Mouse (Mus musculus): ENCODE measurements around the gene Rnf145. TPM values are rescaled to one million over a fixed set of nuclear protein-coding genes. Genes with fewer than 3 reads are reported as not detected.

Gene Rnf145
- 76.9 and 82.0 TPM in 2 replicates for polyA plus RNA-seq (2014; fragmentation: Nextera tagmentation; extraction: Ambion mirVana)

DNA sequence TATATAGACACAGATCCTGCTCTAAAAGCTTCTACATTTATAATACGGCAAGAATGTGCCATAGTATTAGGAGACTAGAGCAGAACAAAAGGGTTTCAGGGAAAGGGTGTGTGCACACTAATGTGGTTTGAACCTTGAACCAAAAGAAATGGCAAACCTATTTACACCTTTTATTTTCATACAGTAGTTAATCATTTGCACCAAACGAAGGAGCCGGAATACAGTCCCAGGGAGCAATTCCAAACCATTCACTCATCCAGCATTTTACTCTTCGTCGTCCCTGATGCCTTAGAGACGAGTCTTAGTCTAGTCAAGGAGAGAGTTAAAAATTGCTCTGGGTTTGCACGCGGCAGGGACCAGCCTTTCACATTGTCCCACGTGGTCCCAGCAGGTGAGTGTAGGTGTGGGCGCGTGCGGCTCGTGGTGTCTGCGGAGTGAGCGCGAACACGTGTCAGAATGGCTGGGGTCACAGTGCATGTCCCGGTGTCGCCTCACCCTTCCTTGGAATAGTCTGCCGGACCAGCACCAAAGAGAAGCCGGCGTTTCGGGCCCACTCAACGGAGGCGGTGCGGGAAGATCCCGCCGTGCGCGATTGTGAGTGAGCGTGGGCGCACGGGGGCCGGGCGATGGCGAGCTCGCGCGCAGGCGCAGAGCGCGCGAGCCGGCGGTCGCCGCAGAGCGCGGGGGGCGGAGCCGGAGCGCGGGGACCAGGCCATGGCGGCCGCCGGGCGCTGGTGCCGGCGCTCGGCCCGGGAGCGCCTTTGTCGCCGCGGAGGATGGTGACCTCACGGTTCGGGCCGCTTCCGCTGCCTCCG, at the start of gene Rnf145:
TSS of gene Rnf145 (plus strand) at position 684 of the 815 bp plus-strand sequence.
- 1% methylated on average over 55 of the region's 70 CpGs for WGBS
- Histone ChIP-seq H3K27me3 (ENCODE audit: control insufficient read depth, insufficient read depth, low read length) (no peaks in the 10 kb centered on the region), H3K4me1 (ENCODE audit: control insufficient read depth, insufficient read depth, low read length) (peaks cover 12% of the 10 kb centered on the region), H3K36me3 (ENCODE audit: control insufficient read depth, insufficient read depth, low read length) (no peaks in the 10 kb centered on the region), H3K4me3 (ENCODE audit: low read length) (peak within 1 kb of the TSS; percentile 93), H3K9ac (ENCODE audit: low read depth, low read length) (peak within 1 kb of the TSS; percentile 94), H3K9me3 (ENCODE audit: control insufficient read depth, low read length) (no peaks in the 10 kb centered on the region), H3K27ac (ENCODE audit: low read depth, low read length) (peak within 1 kb of the TSS; percentile 94), H3K4me2 (replicated peaks; ENCODE audit: low read depth, low read length) (peak within 1 kb of the TSS; percentile 82)
- ATAC-seq (ENCODE audit: low FRiP score, low TSS enrichment) = peak; percentile 90

DNA sequence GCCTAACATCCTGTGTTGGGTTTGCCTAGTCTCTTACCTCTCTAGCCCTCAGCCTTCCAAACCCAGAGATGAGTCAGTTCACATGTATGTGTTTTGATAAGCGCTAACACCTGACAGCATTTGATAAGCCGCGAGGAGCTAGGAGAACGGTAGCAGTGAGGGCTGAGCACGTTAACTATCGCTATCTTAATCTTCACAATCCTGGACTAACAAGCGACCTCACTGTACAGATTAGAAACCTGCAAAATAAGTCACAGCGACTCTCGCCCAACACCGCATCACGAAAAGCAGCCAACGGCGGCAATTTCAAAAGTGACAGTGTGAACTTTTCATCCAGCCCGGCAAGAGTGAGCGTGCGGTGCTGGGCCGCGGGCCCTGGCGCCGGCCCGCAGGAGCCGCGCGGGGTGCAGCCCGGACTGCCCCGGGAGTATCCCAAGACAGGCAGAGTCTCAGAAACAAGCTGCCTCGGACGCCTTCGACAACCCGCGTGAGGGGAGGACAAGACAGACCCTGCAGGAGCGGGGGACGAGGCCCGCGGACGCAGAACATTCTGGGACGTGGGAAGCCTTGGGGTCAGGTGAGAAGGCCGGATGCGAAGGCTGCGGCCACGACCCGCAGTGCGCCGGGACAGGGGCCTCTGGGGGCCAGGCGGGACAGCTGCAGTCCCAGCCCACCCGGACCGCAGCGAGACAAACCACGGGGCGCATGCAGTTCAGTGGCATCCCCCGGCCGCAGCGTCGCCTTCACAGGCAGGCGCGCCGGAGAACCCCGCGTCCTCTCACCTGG, 48.9 kb upstream of the Rnf145 start:
- peaks cover 13% of the 10 kb centered on the region; the same call in 1 of the 2 replicates for H3K4me1 ChIP-seq (ENCODE audit: control insufficient read depth, insufficient read depth, low read length)
- H3K4me2 ChIP-seq (replicated peaks; ENCODE audit: low read depth, low read length) = peak overlapping the region; percentile 58
- H3K27ac ChIP-seq (ENCODE audit: low read depth, low read length) = peak overlapping the region; percentile 84
- under 1% methylated on average over 53 of the region's 59 CpGs for WGBS
- H3K9me3 ChIP-seq (ENCODE audit: control insufficient read depth, low read length) = no peaks in the 10 kb centered on the region
- H3K4me3 ChIP-seq (ENCODE audit: low read length) = peak overlapping the region; percentile 92
- peak overlapping the region; percentile 93 for H3K9ac ChIP-seq (ENCODE audit: low read depth, low read length)
- no peaks in the 10 kb centered on the region for H3K27me3 ChIP-seq (ENCODE audit: control insufficient read depth, insufficient read depth, low read length)
- peak; percentile 82 for ATAC-seq (ENCODE audit: low FRiP score, low TSS enrichment)
- H3K36me3 ChIP-seq (ENCODE audit: control insufficient read depth, insufficient read depth, low read length) = peaks cover 4% of the 10 kb centered on the region; the same call in 1 of the 2 replicates

DNA sequence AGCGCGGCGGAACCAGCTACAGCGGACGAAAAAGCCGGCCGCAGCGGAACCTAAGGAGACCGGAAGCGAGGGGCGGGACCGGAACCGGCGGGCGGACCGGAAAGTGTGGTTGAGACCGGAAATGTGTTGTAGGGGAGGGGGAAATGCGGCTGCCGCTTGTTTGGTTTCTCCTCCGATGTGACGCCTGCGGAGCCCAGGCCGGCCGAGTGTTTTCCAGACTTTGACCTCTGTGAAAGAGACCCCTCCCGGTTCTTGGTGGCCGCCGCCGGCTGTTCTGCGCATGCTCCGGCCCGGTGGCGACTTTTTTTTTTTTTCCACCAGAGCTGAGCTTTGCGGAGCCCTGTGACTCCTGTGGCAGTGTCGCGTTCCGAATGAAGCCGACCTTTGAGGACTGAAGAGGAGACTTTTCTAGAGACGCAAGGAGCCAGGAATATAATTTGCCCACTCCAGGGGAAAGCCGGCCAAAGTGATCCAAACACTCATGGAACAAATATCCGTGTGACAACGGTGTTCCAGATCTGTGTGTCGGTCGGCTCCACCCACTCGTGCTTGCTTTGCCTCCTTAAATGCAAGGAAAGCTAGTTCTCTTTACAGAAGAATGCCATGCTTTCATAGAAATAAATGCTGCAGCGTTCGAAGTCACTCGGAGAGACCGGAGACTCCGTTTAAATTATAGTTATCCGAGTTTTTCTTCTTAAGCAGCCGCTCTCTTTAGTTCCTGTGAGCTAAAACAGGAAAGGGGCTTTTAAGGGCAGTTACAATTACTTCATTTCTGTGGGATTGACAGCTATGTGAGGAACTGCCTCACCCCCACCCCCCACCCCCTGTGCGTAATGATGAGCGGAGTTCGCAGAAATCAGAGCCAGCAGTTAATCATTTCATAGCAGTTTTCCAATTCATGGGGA, 48.1 kb upstream of the Rnf145 start, which contains the start of gene Ublcp1:
TSS of gene Ublcp1 (minus strand) at position 67 of the 905 bp plus-strand sequence.
- Histone ChIP-seq H3K9me3 (ENCODE audit: control insufficient read depth, low read length) (no peaks in the 10 kb centered on the region), H3K9ac (ENCODE audit: low read depth, low read length) (peak within 1 kb of the TSS; percentile 93), H3K27ac (ENCODE audit: low read depth, low read length) (peak within 1 kb of the TSS; percentile 84), H3K36me3 (ENCODE audit: control insufficient read depth, insufficient read depth, low read length) (0 out of 2 replicates have a peak, but pooled peaks cover 4% of the 10 kb centered on the region), H3K4me1 (ENCODE audit: control insufficient read depth, insufficient read depth, low read length) (peaks cover 13% of the 10 kb centered on the region; the same call in 1 of the 2 replicates), H3K27me3 (ENCODE audit: control insufficient read depth, insufficient read depth, low read length) (no peaks in the 10 kb centered on the region), H3K4me2 (replicated peaks; ENCODE audit: low read depth, low read length) (peak within 1 kb of the TSS; percentile 58), H3K4me3 (ENCODE audit: low read length) (peak within 1 kb of the TSS; percentile 92)
- peak; percentile 96 for ATAC-seq (ENCODE audit: low FRiP score, low TSS enrichment)
- under 1% methylated on average over 54 of the region's 54 CpGs for WGBS

DNA sequence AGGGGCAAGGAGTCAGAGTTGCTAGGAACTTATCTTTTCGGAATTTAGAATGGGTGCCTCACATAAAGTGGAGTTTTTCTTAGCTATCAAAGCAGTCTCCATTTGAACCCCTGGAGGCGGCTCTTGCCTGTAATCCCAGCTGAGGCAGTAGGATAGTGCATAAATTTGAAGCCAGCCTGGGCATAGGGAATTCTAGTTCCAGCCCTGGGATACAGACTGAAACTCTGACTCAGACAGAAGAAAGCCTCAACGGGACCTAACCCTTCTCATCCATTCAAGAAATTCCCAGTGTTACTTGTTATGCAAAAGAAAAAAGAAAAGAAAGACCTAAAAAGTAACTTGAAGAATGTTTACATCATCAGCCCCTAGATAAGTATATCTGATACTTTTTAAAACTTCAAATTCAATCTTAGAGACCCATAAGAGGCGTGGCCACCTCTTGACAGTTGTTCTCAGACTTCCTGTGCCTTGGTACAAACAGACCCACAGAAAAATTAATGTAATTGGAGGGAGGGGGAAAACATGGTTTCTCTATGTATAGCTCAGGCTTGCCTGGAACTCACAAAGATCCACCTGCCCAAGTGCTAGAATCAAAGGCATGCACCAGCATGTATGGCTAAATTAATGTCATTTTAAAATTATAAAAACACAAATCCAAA, 47.3 kb upstream of the Rnf145 start:
- Histone ChIP-seq H3K4me1 (ENCODE audit: control insufficient read depth, insufficient read depth, low read length) (peaks cover 13% of the 10 kb centered on the region; the same call in 1 of the 2 replicates), H3K27ac (ENCODE audit: low read depth, low read length) (peak overlapping the region; percentile 84; the same call in 1 of the 2 replicates), H3K4me2 (replicated peaks; ENCODE audit: low read depth, low read length) (peak overlapping the region; percentile 58), H3K36me3 (ENCODE audit: control insufficient read depth, insufficient read depth, low read length) (no peaks in the 10 kb centered on the region), H3K9me3 (ENCODE audit: control insufficient read depth, low read length) (no peaks in the 10 kb centered on the region), H3K9ac (ENCODE audit: low read depth, low read length) (peak overlapping the region; percentile 93; the same call in 1 of the 2 replicates), H3K27me3 (ENCODE audit: control insufficient read depth, insufficient read depth, low read length) (no peaks in the 10 kb centered on the region), H3K4me3 (ENCODE audit: low read length) (peak overlapping the region; percentile 92)
- 16% methylated on average over 4 of the region's 4 CpGs for WGBS
- ATAC-seq (ENCODE audit: low FRiP score, low TSS enrichment) = no peak

DNA sequence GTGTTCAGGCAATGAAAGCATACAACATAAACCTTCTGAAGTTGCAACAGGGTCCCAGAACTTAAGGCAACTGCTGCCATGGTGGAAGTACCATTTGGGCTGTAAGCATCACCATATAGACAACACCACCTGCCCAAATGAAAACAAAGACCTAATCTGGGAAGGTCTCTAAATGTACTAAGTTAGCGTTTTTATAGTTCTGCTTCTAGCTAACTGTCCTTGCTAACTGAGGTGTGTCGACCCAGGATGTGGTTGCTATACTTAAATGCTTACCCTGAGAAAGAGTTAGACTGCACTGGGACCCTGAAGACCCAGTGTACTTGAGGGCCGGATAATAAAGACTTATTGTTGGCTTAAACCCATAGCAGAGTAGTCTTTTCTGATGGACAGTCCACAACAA, 43.3 kb upstream of the Rnf145 start:
- WGBS = 63% methylated on average over 3 of the region's 3 CpGs

DNA sequence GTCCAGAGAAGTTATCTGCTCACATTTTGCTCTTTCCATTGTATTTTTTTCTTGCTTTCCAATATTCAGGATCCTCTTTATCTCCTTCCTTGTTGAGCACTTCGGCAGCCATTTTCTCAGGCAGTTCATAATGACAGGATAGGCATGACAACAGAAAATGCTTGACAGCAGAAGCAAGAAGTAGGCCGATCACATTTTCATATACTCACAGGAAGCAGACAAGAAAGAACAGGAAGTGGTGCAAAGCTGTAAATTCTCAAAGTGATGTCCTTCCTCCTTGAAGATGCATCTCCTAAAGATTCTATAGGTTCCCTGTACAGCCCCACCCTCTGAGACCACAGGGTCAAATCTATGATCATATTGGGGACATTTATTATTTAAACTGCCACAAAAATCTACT, 42.3 kb upstream of the Rnf145 start:
- no peak for ATAC-seq (ENCODE audit: low FRiP score, low TSS enrichment)
- WGBS = 89% methylated on average over 2 of the region's 2 CpGs
- H3K27me3 ChIP-seq (ENCODE audit: control insufficient read depth, insufficient read depth, low read length) = no peaks in the 10 kb centered on the region

More for the DNA sequence above, 43.3 kb upstream of the Rnf145 start:
- Histone ChIP-seq H3K9ac (ENCODE audit: low read depth, low read length) (no peak overlapping the region), H3K36me3 (ENCODE audit: control insufficient read depth, insufficient read depth, low read length) (no peaks in the 10 kb centered on the region), H3K4me2 (replicated peaks; ENCODE audit: low read depth, low read length) (no peak overlapping the region), H3K27me3 (ENCODE audit: control insufficient read depth, insufficient read depth, low read length) (no peaks in the 10 kb centered on the region), H3K4me3 (ENCODE audit: low read length) (no peak overlapping the region), H3K9me3 (ENCODE audit: control insufficient read depth, low read length) (no peaks in the 10 kb centered on the region), H3K4me1 (ENCODE audit: control insufficient read depth, insufficient read depth, low read length) (peaks cover 3% of the 10 kb centered on the region; the same call in 1 of the 2 replicates), H3K27ac (ENCODE audit: low read depth, low read length) (no peak overlapping the region)
- ATAC-seq (ENCODE audit: low FRiP score, low TSS enrichment) = no peak

DNA sequence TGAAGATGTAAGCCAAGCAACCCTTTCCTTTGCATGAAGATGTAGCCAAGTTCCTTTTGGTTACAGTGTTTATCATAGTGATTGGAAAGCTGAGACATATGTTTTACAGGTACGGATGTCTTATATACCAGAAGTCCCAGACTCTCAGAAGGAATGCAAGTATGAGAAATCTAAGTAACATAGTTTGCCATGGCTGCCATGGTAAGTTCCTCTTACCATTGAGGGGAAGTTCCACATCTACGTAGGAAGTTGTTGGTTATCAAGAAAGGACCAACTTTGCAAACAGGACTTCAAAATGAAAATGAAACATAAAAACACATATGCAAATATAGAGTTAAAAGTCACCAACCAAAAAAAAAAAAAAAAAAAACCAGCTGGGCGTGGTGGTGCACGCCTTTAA, 40.4 kb upstream of the Rnf145 start:
- 83% methylated on average over 4 of the region's 4 CpGs for WGBS
- Histone ChIP-seq H3K27ac (ENCODE audit: low read depth, low read length) (no peak overlapping the region), H3K4me1 (ENCODE audit: control insufficient read depth, insufficient read depth, low read length) (no peaks in the 10 kb centered on the region), H3K36me3 (ENCODE audit: control insufficient read depth, insufficient read depth, low read length) (no peaks in the 10 kb centered on the region), H3K9ac (ENCODE audit: low read depth, low read length) (no peak overlapping the region), H3K9me3 (ENCODE audit: control insufficient read depth, low read length) (no peaks in the 10 kb centered on the region), H3K4me2 (replicated peaks; ENCODE audit: low read depth, low read length) (no peak overlapping the region), H3K4me3 (ENCODE audit: low read length) (no peak overlapping the region), H3K27me3 (ENCODE audit: control insufficient read depth, insufficient read depth, low read length) (no peaks in the 10 kb centered on the region)
- ATAC-seq (ENCODE audit: low FRiP score, low TSS enrichment) = no peak

More for the DNA sequence above, 42.3 kb upstream of the Rnf145 start:
- Histone ChIP-seq H3K4me1 (ENCODE audit: control insufficient read depth, insufficient read depth, low read length) (peaks cover 3% of the 10 kb centered on the region; the same call in 1 of the 2 replicates), H3K9ac (ENCODE audit: low read depth, low read length) (no peak overlapping the region), H3K27ac (ENCODE audit: low read depth, low read length) (no peak overlapping the region), H3K4me3 (ENCODE audit: low read length) (no peak overlapping the region), H3K9me3 (ENCODE audit: control insufficient read depth, low read length) (no peaks in the 10 kb centered on the region), H3K36me3 (ENCODE audit: control insufficient read depth, insufficient read depth, low read length) (no peaks in the 10 kb centered on the region), H3K4me2 (replicated peaks; ENCODE audit: low read depth, low read length) (no peak overlapping the region)

DNA sequence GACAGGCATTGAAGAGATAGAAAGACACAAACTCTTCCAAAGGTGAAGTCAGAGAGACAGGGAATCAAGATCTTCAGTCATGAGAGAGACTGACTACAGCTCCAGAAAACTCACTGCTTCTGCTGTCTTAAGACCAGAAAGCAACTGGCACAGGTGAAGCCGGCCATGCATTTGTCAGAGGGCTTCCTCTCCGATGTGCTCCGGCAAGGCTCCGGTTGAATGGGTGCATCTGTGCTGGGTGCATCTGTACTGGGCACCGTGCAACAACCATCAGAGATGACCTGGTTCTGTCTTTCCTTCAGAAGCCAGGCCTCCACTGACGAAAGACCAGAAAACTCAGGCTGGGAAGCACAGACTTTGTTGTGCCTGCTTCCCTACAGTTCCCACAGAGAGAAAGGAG, 38.5 kb upstream of the Rnf145 start:
- H3K4me2 ChIP-seq (replicated peaks; ENCODE audit: low read depth, low read length) = no peak overlapping the region
- no peak overlapping the region for H3K9ac ChIP-seq (ENCODE audit: low read depth, low read length)
- H3K9me3 ChIP-seq (ENCODE audit: control insufficient read depth, low read length) = no peaks in the 10 kb centered on the region
- WGBS = 90% methylated on average over 6 of the region's 6 CpGs
- H3K27ac ChIP-seq (ENCODE audit: low read depth, low read length) = no peak overlapping the region
- no peaks in the 10 kb centered on the region for H3K27me3 ChIP-seq (ENCODE audit: control insufficient read depth, insufficient read depth, low read length)
- ATAC-seq (ENCODE audit: low FRiP score, low TSS enrichment) = no peak
- H3K36me3 ChIP-seq (ENCODE audit: control insufficient read depth, insufficient read depth, low read length) = no peaks in the 10 kb centered on the region
- no peaks in the 10 kb centered on the region for H3K4me1 ChIP-seq (ENCODE audit: control insufficient read depth, insufficient read depth, low read length)
- no peak overlapping the region for H3K4me3 ChIP-seq (ENCODE audit: low read length)

Measured in kidney, embryonic 14.5 days (tissue).